In the genomic region with DNA sequence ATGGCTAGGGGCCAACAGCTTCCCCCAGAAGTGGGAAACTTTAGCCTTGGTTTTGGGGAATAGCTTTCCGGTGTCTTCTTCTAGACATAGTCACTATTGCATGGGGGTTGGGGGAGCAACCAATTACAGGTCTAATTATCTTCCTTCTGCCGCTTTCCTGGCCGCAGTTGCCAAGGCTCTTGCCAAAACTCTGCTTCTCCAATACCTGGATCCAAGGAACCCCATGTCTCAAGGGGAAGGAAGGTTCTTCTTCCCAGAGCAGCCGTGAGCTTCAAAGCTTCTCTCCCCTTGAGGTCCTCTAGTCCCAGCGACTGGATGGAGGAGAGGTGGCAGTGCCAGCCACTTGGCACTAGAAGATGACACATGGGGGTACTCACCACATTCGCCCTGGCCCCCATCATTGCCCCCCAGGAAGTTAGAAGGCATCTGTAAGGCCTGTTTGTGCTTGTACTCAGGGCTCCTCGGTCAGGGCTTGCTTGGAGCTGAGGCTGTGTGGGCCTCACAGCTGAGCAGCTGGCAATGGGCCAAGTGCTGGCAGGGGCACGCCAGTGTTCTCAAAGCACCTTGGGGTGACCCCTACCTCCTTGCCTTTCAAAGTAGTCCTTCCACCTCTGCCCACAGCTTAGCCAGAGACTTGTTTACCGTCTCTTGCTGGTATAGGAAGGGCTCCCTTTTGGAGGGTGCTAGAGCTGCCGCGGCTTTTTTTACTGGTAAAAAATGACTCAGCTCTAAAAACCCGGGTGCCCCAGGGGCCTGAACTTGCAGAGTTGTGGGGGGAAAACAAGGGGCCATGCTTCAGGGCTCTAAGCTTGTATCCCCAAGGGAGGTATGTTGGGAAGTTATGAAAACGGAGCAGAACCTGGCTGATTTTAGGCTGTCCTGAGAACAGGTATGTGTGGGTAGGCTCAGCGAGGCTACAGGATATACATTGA, we compare ENCODE assay signal across 12 mouse cellular contexts. TPM values are rescaled to one million over a fixed set of nuclear protein-coding genes. Genes with fewer than 3 reads are reported as not detected.
A peak's percentile ranks its signal among the peaks of the same experiment; 100 is the strongest.
DNase-seq lines count a peak whose midpoint lies in the region; ATAC-seq and TF ChIP-seq lines count a peak whose summit lies in the region.
"Had no signal": no experiment of that assay in that cellular context is flagged by ENCODE, and none has a peak within 500 bp of the region (broad histone marks: within the 10 kb centered on the region; RNA-seq: fewer than 3 reads in every experiment).

No protein-coding gene starts in this region.

- peak; percentile 61 for ATAC-seq in stomach, postnatal 0 days (ENCODE audit: low FRiP score, low TSS enrichment)

- TF ChIP-seq POLR2A in heart, adult 2 months (IDR thresholded peaks at IDR 0.05; ENCODE audit: insufficient read depth, low read depth, low read length) = no peak
- TF ChIP-seq POLR2A in thymus, adult 2 months (IDR thresholded peaks at IDR 0.05; ENCODE audit: control insufficient read depth, extremely low read depth, insufficient read depth, low read length, poor library complexity) = no peak

- TF ChIP-seq EP300 in heart, adult 2 months (IDR thresholded peaks at IDR 0.05; ENCODE audit: insufficient read depth, low read depth, low read length) = no peak
- peak; percentile 21 for TF ChIP-seq EP300 in stomach, postnatal 0 days (optimal IDR thresholded peaks at IDR 0.05)

- no peak overlapping the region for H3K9ac ChIP-seq in heart, adult 2 months (ENCODE audit: low read depth, low read length)
- H3K9ac ChIP-seq in stomach, postnatal 0 days (ENCODE audit: low read length) = no peak overlapping the region

- no peaks in the 10 kb centered on the region for H3K9me3 ChIP-seq in stomach, postnatal 0 days (ENCODE audit: control insufficient read depth, low read length)
- H3K9me3 ChIP-seq: G1E had no signal

- H3K27ac ChIP-seq in heart, adult 2 months = peak overlapping the region; percentile 6; the same call in 1 of the 2 replicates
- no peak overlapping the region for H3K27ac ChIP-seq in thymus, adult 2 months (ENCODE audit: control insufficient read depth, insufficient read depth, low read length)
- H3K27ac ChIP-seq in stomach, postnatal 0 days (replicated peaks) = peak overlapping the region; percentile 71; the same call in 1 of the 2 replicates
- H3K27ac ChIP-seq: kidney, postnatal 0 days had no signal

- 56% methylated on average over 14 of the region's 14 CpGs for WGBS in heart, adult 2 months
- 43% methylated on average over 14 of the region's 14 CpGs for WGBS in thymus, adult 2 months
- 52% methylated on average over 14 of the region's 14 CpGs for WGBS in stomach, postnatal 0 days

- intact Hi-C loops in heart, adult 2 months (cut with DNase I) = loop anchor here (2.0 kb wide), 1 partner anchor 145 kb away; no protein-coding TSS in a partner anchor
- intact Hi-C loops in heart, postnatal 36 days (cut with DNase I) = loop anchor here (10.0 kb wide), 1 partner anchor 387 kb away; no protein-coding TSS in a partner anchor
- intact Hi-C loops in left cerebral cortex, postnatal 25 days (cut with DNase I) = no loop called here

- H3K4me3 ChIP-seq in heart, adult 2 months = no peak overlapping the region
- no peak overlapping the region for H3K4me3 ChIP-seq in thymus, adult 2 months (ENCODE audit: control insufficient read depth, insufficient read depth, low read length)
- no peak overlapping the region for H3K4me3 ChIP-seq in stomach, postnatal 0 days (ENCODE audit: low read depth, low read length)

- H3K79me2 ChIP-seq in heart, adult 2 months (replicated peaks; ENCODE audit: control insufficient read depth, insufficient read depth, low read length) = no peaks in the 10 kb centered on the region

- peak; percentile 43 to 61 for DNase-seq in heart, adult 2 months
- DNase-seq in heart, adult 8-10 months (ENCODE audit: low spot score) = no peak
- DNase-seq in thymus, postnatal 4 days = peak; percentile 35
- no peak for DNase-seq in thymus, adult 2 months
- DNase-seq in heart, postnatal 36 days = peak; percentile 38 to 52
- peak; percentile 79 for DNase-seq in stomach, postnatal 0 days (ENCODE audit: low spot score)
- no peak for DNase-seq in neural tube, embryonic 10.5 days (ENCODE audit: extremely low spot score, low spot score)
- no peak for DNase-seq in left cerebral cortex, postnatal 25 days (ENCODE audit: low spot score in 2 of 2)

- TF ChIP-seq CTCF in heart, adult 2 months (IDR thresholded peaks at IDR 0.05) = no peak
- no peak for TF ChIP-seq CTCF in thymus, adult 2 months (IDR thresholded peaks at IDR 0.05; ENCODE audit: borderline replicate concordance, control insufficient read depth, extremely low read depth, insufficient read depth, low read length, poor library complexity)
- TF ChIP-seq CTCF in stomach, postnatal 0 days (IDR thresholded peaks at IDR 0.05; ENCODE audit: low read depth) = no peak

- peaks cover 7% of the 10 kb centered on the region for H3K4me1 ChIP-seq in heart, adult 2 months (ENCODE audit: control insufficient read depth, insufficient read depth, low read length)
- peaks cover 16% of the 10 kb centered on the region for H3K4me1 ChIP-seq in thymus, adult 2 months (replicated peaks; ENCODE audit: control insufficient read depth, insufficient read depth, low read length)
- peaks cover 4% of the 10 kb centered on the region; the same call in 1 of the 2 replicates for H3K4me1 ChIP-seq in stomach, postnatal 0 days (replicated peaks; ENCODE audit: control insufficient read depth, insufficient read depth)

- no peaks in the 10 kb centered on the region for H3K27me3 ChIP-seq in heart, adult 2 months (ENCODE audit: control insufficient read depth, insufficient read depth, low read length)
- H3K27me3 ChIP-seq in thymus, adult 2 months (ENCODE audit: control insufficient read depth, insufficient read depth, low read length) = no peaks in the 10 kb centered on the region
- no peaks in the 10 kb centered on the region for H3K27me3 ChIP-seq in stomach, postnatal 0 days (ENCODE audit: control insufficient read depth, insufficient read depth, low read length)

- no peak overlapping the region for H3K4me2 ChIP-seq in stomach, postnatal 0 days (replicated peaks; ENCODE audit: low read depth)

- H3K36me3 ChIP-seq in heart, adult 2 months (ENCODE audit: control insufficient read depth, insufficient read depth, low read length) = no peaks in the 10 kb centered on the region
- no peaks in the 10 kb centered on the region for H3K36me3 ChIP-seq in thymus, adult 2 months (ENCODE audit: control insufficient read depth, insufficient read depth, low read length)
- H3K36me3 ChIP-seq in stomach, postnatal 0 days (ENCODE audit: control insufficient read depth, insufficient read depth, low read length) = no peaks in the 10 kb centered on the region
- H3K36me3 ChIP-seq: G1E had no signal

RNA-seq across cellular contexts. Expression of a gene that starts 12.9 kb away (rescaled TPM):
- 10 to 100 TPM; 40.5 to 47.6 TPM for total RNA-seq in heart, adult 2 months (2021)
- 29.4 and 39.0 TPM in 2 replicates for polyA plus RNA-seq in heart, adult 2 months (2012; rRNA removed)
- 10 to 100 TPM; 42.7 to 54.0 (median 47.9) TPM for total RNA-seq in heart, adult 8-10 months (2022)
- polyA plus RNA-seq in thymus, adult 2 months (2012; rRNA removed) = 44.6 and 53.6 TPM in 2 replicates
- total RNA-seq in heart, postnatal 36 days (2021) = 10 to 100 TPM; 44.8 to 45.3 TPM
- polyA plus RNA-seq in stomach, postnatal 0 days (2015; fragmentation: Nextera tagmentation; extraction: Ambion mirVana) = 206 and 215 TPM in 2 replicates
- 10 to 100 TPM; 61.0 to 64.1 TPM for total RNA-seq in left cerebral cortex, postnatal 25 days (2021)

RNA-seq across cellular contexts. Expression of a gene that starts 52.6 kb away (rescaled TPM):
- total RNA-seq in heart, adult 2 months (2021) = not detected
- polyA plus RNA-seq in heart, adult 2 months (2012; rRNA removed) = not detected in 2 replicates
- total RNA-seq in heart, adult 8-10 months (2022) = not detected
- polyA plus RNA-seq in thymus, adult 2 months (2012; rRNA removed) = not detected in 2 replicates
- not detected for total RNA-seq in heart, postnatal 36 days (2021)
- not detected in 2 replicates for polyA plus RNA-seq in stomach, postnatal 0 days (2015; fragmentation: Nextera tagmentation; extraction: Ambion mirVana)
- total RNA-seq in left cerebral cortex, postnatal 25 days (2021) = not detected
- polyA plus RNA-seq: cortical plate, adult 2 months; G1E; kidney, postnatal 0 days; testis, adult 2 months had no signal

Comparison
In these comparisons a context has a peak if more than half of its experiments do, and no peak if none do; other contexts are left out.
1. DNase-seq: peak in heart, adult 2 months (2 of 2), thymus, postnatal 4 days (single experiment), heart, postnatal 36 days (2 of 2) and stomach, postnatal 0 days (single experiment); none in heart, adult 8-10 months (single experiment), thymus, adult 2 months (single experiment), neural tube, embryonic 10.5 days (single experiment) and left cerebral cortex, postnatal 25 days (0 of 2).